Mouse (Mus musculus) spleen, adult 2 months (tissue): ENCODE measurements around the gene AC129217.1.

ENCODE experiments used
- CTCF ChIP-seq: fragments of 200-500 bp; IDR thresholded peaks from 2 replicates; pipeline ENCODE4 v1.5.1; 2011; ENCODE audit warnings: mild to moderate bottlenecking, inconsistent platforms; ENCODE audit not compliant: insufficient read depth, insufficient read length, insufficient replicate concordance; ENCODE audit errors: extremely low read depth
- POLR2A ChIP-seq: fragments of 200-500 bp; IDR thresholded peaks from 2 replicates; pipeline ENCODE4 v1.6.1; 2011; ENCODE audit warnings: low read depth, low read length, inconsistent platforms

- no peak for TF ChIP-seq CTCF
- no peak for TF ChIP-seq POLR2A
Measured at GRCm38 (mm10) chr19:8821146-8821545, 8.4 kb upstream of the AC129217.1 start.
